Mouse (Mus musculus) limb, embryonic 12.5 days (tissue): ENCODE results near the gene 4930550C14Rik. TPM values are rescaled to one million over a fixed set of nuclear protein-coding genes. Genes with fewer than 3 reads are reported as not detected.
A peak's percentile ranks its signal among the peaks of the same experiment; 100 is the strongest.

Source experiments
- ATAC-seq: fragments of 200-750 bp; cut with Nextera tagmentation; 2 replicates; pipeline ENCODE4 v1.8.0; 2017; ENCODE audit warnings: low read depth, moderate TSS enrichment; ENCODE audit not compliant: insufficient number of reproducible peaks, insufficient read depth, low FRiP score, low TSS enrichment
- H3K27ac ChIP-seq: fragments of 300-500 bp; sonication (generic); 2 replicates; pipeline ENCODE4 v1.5.1; 2016; ENCODE audit warnings: mild to moderate bottlenecking, moderate library complexity
- H3K27me3 ChIP-seq: fragments of 300-500 bp; sonication (generic); 2 replicates; pipeline ENCODE4 v1.6.1; 2016; ENCODE audit warnings: mild to moderate bottlenecking, moderate library complexity
- H3K36me3 ChIP-seq: fragments of 300-500 bp; sonication (generic); 2 replicates; pipeline ENCODE4 v1.6.1; 2016; ENCODE audit warnings: mild to moderate bottlenecking, moderate library complexity
- H3K4me1 ChIP-seq: fragments of 300-500 bp; sonication (generic); replicated peaks from 2 replicates; pipeline ENCODE4 v1.6.1; 2016
- H3K4me2 ChIP-seq: fragments of 300-500 bp; sonication (generic); 2 replicates; pipeline ENCODE4 v1.6.1; 2016; ENCODE audit warnings: mild to moderate bottlenecking, moderate library complexity
- H3K4me3 ChIP-seq: fragments of 300-500 bp; sonication (generic); replicated peaks from 2 replicates; pipeline ENCODE4 v1.5.1; 2016; ENCODE audit warnings: mild to moderate bottlenecking
- H3K9ac ChIP-seq: fragments of 300-500 bp; sonication (generic); replicated peaks from 2 replicates; pipeline ENCODE4 v1.6.1; 2016; ENCODE audit warnings: mild to moderate bottlenecking, moderate library complexity
- H3K9me3 ChIP-seq: fragments of 300-500 bp; sonication (generic); 2 replicates; pipeline ENCODE4 v1.6.1; 2016; ENCODE audit warnings: mild to moderate bottlenecking, moderate library complexity
- WGBS: fragments of 180-500 bp; shearing (Covaris S2); methylation state at CpG from one replicate; pipeline ENCODE4 v1.1.7; 2016; 5-methylcytosine and 5-hydroxymethylcytosine counted together
- polyA plus RNA-seq: library from polyadenylated mRNA; unstranded; fragments of >200 nt; fragmentation: Nextera tagmentation; extraction: Ambion mirVana; gene quantifications from 2 replicates; pipeline ENCODE4 v1.2.1, GENCODE M21; 2016

Gene 4930550C14Rik
- polyA plus RNA-seq, 1 experiment from 2014 or later, result 0.68 TPM

DNA sequence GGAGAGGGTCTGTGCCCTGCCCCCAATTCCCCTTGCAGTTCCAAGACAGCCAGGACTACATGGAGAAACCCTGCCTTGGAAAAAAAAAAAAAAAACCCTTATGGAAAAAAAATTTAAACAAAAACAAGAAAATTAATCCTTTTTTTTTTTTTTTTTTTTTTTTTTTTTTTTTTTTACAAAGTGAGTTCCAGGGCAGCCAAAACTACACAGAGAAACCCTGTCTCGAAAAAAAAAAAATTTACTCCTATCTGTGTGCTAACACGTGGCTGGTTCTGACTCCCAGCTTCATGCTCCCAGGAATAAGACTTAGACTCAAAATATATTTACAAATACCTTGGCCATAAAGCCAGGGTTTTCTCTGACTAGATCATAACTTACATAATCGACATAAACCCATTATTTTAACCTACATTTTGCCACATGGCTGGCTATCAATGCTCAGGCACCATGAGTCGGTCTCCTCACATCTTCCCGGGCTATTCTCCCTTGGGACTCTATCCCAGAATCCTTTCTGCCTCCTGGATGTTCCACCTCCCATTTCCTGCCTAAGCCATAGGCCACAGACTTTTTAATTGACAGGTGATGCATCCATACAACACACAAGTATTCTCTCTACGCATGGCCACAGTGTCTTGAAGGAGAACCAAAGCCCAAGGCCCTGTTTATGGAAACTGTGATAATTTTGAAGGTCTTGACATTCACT, 2.1 kb downstream of the 4930550C14Rik start:
- Histone ChIP-seq H3K4me3 (no peak overlapping the region), H3K4me1 (peaks cover 33% of the 10 kb centered on the region), H3K9ac (no peak overlapping the region), H3K27ac (no peak overlapping the region), H3K9me3 (no peaks in the 10 kb centered on the region), H3K36me3 (no peaks in the 10 kb centered on the region), H3K4me2 (0 out of 2 replicates have a peak overlapping the region, but pooled peaks have one; percentile 57), H3K27me3 (no peaks in the 10 kb centered on the region)
- 83% methylated on average over 6 of the region's 6 CpGs for WGBS
- ATAC-seq, result no peak

DNA sequence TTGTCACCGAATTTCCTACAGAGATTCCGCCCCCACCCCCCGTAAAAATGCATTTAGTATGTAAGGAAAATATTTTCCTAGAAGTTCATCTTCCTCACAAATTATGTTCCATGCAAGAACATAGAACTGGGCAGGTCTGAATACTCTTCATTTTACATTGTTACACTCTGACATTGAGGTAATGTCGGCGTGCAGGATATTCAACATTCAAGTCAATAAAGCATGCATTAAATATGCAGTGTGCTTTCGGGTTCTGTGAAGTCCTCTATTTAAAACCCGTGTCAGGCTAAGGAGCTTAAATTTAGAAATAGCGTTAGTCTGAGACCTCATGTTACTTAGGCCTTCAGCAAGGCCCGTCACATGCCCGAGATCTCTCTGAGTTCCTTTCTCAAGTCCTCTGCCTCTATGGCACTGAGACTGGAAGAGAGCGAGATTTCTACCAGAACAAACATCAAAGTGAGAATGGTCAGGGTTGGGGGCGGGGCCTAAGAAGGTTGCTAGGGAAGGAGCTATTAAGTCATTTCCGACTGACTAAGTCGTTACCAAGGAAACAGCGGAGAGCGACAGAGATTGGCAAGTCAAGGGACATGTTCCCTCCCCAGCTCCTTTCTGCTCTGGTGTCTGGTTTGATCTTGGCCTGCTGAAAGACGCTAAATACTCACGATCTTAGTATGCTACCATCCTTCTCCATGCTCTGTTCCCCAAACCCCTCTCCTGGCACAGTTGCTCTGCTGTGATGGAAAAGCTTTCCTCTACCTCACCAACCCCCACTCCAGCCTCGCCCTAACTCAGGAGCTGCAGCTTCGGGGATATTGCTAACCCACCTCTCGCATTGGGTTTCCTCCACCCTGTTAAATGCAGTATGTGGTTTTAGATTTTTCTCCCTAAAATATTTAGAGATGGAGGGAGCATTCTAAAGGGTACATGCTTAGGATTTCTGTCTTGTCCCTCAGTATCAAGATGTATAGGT, 2.9 kb downstream of the 4930550C14Rik start:
- ATAC-seq, result peak; percentile 71; the same call in 1 of the 2 replicates

DNA sequence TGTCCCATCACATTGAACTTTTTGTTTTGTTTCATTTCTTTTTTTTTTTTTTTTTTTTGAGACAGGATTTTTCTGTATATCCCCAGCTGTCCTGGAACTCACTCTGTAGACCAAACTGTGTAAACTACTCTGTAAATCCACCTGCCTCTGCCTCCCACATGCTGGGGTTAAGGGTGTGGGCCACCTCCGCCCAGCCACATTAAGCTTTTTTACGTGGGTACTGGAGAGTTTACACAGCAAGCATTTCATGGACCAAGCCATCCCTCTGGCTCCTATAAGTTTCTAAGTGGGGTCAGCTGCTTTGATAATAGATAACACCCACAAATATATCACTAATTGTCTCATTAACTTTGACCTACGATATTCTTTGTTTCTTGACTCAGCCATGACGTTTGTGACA, 6.4 kb downstream of the 4930550C14Rik start:
- WGBS, result 80% methylated on average over 4 of the region's 4 CpGs
- H3K27me3 ChIP-seq, result no peaks in the 10 kb centered on the region
- no peaks in the 10 kb centered on the region for H3K36me3 ChIP-seq
- H3K9ac ChIP-seq, result no peak overlapping the region
- H3K4me1 ChIP-seq, result peaks cover 17% of the 10 kb centered on the region
- peaks cover 4% of the 10 kb centered on the region; the same call in 1 of the 2 replicates for H3K9me3 ChIP-seq
- H3K27ac ChIP-seq, result no peak overlapping the region
- no peak overlapping the region for H3K4me3 ChIP-seq
- no peak for ATAC-seq
- H3K4me2 ChIP-seq, result no peak overlapping the region

More for the DNA sequence above, 2.9 kb downstream of the 4930550C14Rik start:
- Histone ChIP-seq H3K9me3 (no peaks in the 10 kb centered on the region), H3K9ac (peak overlapping the region; percentile 47; the same call in 1 of the 2 replicates), H3K4me2 (peak overlapping the region; percentile 57), H3K27me3 (no peaks in the 10 kb centered on the region), H3K4me1 (peaks cover 33% of the 10 kb centered on the region), H3K4me3 (peak overlapping the region; percentile 43), H3K27ac (peak overlapping the region; percentile 86), H3K36me3 (no peaks in the 10 kb centered on the region)
- WGBS, result 24% methylated on average over 21 of the region's 21 CpGs

DNA sequence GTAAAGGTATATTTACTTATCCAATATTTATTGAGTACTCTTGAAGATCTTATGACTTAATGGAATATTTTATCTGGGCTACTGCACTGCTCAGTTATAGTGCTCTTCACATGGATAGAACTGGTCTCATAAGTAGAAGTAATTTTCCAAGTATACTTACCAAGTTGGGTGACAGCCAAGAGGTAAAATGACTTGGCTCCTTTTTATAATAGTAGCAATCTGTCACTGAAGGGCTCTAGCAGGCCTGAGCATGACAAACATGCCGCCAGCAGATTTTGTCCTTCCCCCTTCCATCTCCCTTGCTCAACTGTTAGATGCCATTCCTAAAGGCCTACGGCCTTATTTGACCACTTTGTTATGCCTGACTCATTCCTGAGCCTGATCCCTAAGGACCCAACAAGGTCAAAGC, 6.8 kb downstream of the 4930550C14Rik start:
- no peak overlapping the region for H3K9ac ChIP-seq
- H3K4me3 ChIP-seq, result no peak overlapping the region
- no peaks in the 10 kb centered on the region for H3K36me3 ChIP-seq
- WGBS, result 86% methylated on average over 2 of the region's 2 CpGs
- no peak overlapping the region for H3K27ac ChIP-seq
- ATAC-seq, result no peak
- H3K4me1 ChIP-seq, result peaks cover 17% of the 10 kb centered on the region
- no peaks in the 10 kb centered on the region for H3K27me3 ChIP-seq
- H3K4me2 ChIP-seq, result no peak overlapping the region
- H3K9me3 ChIP-seq, result peaks cover 4% of the 10 kb centered on the region; the same call in 1 of the 2 replicates

DNA sequence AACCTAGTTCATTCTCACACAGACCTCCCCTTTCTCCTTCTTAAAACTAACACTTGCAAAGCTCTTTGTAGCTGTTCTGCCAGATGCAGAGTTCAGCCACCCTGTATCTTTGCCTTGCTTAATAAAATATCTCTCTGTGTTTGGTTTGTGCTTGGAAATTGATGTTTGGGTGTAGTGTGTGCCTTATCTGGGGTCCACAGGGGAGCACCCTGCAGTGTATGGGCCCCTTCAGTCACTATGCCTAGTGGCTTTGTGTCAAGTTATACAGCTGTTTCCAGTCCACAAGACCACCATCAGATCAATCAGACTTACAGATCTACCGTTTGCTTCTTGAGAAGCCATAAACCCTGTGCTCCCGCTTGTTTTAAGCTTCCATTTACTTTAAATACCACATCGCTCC, 7.3 kb downstream of the 4930550C14Rik start:
- Histone ChIP-seq H3K9me3 (peaks cover 4% of the 10 kb centered on the region; the same call in 1 of the 2 replicates), H3K9ac (no peak overlapping the region), H3K36me3 (no peaks in the 10 kb centered on the region), H3K4me3 (no peak overlapping the region), H3K4me2 (no peak overlapping the region), H3K4me1 (peaks cover 15% of the 10 kb centered on the region), H3K27me3 (no peaks in the 10 kb centered on the region), H3K27ac (no peak overlapping the region)
- WGBS, result 69% methylated on average over 3 of the region's 3 CpGs
- ATAC-seq, result no peak

DNA sequence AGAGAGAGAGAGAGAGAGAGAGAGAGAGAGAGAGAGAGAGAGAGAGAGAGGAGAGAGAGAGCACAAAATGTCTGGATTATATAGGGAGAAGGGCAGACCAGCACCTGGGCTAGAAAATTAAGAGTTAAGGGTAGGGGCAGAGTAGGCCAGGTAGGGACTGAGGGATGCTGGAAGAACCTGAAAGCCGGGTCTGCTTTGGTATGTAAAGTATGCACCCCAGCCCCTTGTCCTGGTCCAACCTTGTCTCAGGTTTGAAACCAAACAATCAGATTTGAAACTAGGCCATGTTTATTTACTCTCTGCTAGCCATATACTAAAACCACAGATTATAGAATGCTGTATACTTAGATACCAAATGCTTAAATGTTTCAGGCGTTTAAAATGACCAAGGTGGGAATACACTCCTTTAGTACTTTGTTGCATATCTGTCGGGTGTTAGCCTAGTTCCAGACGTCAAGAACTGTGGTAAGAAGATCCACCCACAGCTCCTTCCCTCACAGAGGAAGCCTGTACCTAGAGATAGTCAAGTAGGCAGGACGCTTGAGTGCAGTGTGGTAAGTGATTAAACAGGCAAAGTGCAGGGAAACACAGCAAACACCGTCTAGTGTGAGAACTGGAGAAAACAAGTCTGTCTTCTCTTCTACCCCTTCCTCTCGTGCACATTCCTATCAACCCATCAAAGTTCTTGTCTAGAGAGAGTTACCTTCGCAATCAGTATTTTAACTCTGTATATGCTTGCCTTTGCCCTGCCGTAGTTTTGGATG, 20.2 kb downstream of the 4930550C14Rik start:
- peaks cover 9% of the 10 kb centered on the region for H3K9me3 ChIP-seq
- H3K9ac ChIP-seq, result no peak overlapping the region
- no peak overlapping the region for H3K27ac ChIP-seq
- no peaks in the 10 kb centered on the region for H3K36me3 ChIP-seq
- H3K4me3 ChIP-seq, result no peak overlapping the region
- no peak for ATAC-seq
- H3K4me1 ChIP-seq, result 0 out of 2 replicates have a peak, but pooled peaks cover under 1% of the 10 kb centered on the region
- H3K27me3 ChIP-seq, result no peaks in the 10 kb centered on the region
- WGBS, result 62% methylated on average over 9 of the region's 9 CpGs
- H3K4me2 ChIP-seq, result no peak overlapping the region

DNA sequence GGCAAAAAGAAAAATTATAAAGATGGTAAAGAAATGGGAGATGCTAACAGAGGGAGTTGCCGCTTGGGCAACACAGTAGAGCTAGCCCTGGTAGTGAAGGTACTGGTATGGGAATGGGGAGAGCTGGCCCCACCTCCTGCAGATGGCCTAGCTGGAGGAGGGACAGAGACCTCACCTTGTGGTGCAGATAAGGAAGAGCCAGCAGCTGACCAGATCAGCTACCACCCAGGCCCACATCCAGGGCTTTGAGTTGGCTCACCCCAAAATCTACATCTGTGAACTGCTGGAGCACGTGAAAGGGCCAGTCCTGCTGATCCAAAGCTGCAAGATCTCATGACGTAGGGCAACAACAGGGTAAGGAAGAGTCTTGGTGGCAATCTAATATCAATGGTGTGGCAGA, 24.6 kb downstream of the 4930550C14Rik start:
- no peaks in the 10 kb centered on the region for H3K9me3 ChIP-seq
- 86% methylated on average over 3 of the region's 3 CpGs for WGBS
- no peaks in the 10 kb centered on the region for H3K36me3 ChIP-seq
- H3K4me3 ChIP-seq, result no peak overlapping the region
- H3K4me2 ChIP-seq, result no peak overlapping the region
- no peak for ATAC-seq
- no peak overlapping the region for H3K27ac ChIP-seq
- 0 out of 2 replicates have a peak, but pooled peaks cover 5% of the 10 kb centered on the region for H3K4me1 ChIP-seq
- H3K9ac ChIP-seq, result no peak overlapping the region
- no peaks in the 10 kb centered on the region for H3K27me3 ChIP-seq

DNA sequence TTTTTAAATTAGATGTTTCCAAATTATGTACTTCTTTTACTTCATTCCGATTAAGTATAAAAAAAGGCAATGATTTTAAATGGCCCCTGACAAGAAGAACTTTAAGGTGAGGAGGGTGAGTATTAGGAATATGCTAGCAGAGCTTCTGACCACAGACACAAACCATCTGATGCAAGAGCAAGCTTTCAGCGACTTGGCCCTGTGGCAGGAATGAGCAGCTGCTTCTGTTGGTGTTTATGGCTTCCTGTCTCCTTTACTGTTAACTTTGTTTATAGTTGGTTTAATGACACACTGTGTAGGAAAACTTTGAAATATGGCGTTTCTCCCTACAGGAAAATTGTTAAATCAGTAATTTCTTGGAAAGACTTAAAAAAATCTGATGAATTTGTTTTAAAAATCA, 25.5 kb downstream of the 4930550C14Rik start:
- WGBS, result 38% methylated on average over 3 of the region's 3 CpGs
- ATAC-seq, result no peak
- Histone ChIP-seq H3K27me3 (no peaks in the 10 kb centered on the region), H3K9ac (no peak overlapping the region), H3K4me1 (0 out of 2 replicates have a peak, but pooled peaks cover 5% of the 10 kb centered on the region), H3K27ac (no peak overlapping the region), H3K9me3 (no peaks in the 10 kb centered on the region), H3K4me3 (no peak overlapping the region), H3K36me3 (no peaks in the 10 kb centered on the region), H3K4me2 (no peak overlapping the region)

DNA sequence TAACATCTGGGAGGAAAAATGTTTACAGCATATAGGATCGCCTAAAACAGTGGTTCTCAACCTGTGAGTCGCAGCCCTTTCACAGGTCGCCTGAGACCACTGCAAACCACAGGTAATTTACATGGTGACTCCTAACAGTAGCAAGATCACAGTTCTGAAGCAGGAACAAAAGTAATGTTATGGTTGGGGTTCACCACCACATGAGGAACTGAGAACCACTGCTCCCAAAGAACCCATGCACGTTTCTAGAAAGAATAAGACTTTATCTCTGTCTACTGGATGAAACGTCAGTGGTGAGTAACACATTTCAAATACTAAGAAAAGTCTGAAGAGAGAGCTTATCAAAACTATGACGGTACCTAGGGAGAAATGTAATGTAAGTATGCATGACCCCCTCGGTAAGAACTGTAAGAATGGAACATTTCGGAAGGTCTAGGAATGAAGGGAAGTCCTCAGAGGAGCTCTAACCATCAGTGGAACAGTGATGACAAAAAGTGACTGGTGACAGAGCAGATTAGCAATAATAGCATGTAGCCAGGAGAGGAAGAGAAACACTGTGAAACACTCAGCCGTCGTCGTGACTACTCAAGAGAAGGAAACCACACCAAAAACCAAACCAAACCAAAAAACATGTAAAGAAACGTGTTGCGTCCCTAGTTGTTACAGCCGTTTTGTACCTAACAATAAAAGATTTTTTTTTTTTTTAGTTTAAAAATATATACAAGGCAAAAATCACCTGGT, 33.9 kb downstream of the 4930550C14Rik start:
- Histone ChIP-seq H3K36me3 (peaks cover 22% of the 10 kb centered on the region; the same call in 1 of the 2 replicates), H3K27ac (no peak overlapping the region), H3K9ac (no peak overlapping the region), H3K4me3 (no peak overlapping the region), H3K27me3 (no peaks in the 10 kb centered on the region), H3K9me3 (no peaks in the 10 kb centered on the region), H3K4me2 (no peak overlapping the region), H3K4me1 (no peaks in the 10 kb centered on the region)
- WGBS, result 90% methylated on average over 14 of the region's 14 CpGs
- no peak for ATAC-seq

DNA sequence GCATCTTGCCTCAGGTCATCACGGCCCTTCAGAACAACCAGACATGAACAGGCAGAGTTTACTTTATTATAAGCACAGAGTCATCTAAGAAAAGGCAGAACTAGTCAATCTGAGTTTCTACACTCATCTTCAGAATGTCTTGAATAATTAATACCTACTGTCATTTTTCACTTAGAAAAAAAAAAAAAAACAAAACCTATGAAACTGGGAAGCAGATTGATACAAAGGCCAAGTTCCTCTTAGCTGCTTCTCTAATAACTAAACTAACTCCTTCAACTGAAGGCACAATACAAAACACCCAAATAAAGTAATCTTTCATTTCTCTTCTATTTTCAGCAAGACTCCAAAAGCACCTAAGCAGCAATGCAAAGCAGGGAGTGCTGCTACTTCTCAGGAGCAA, 48.5 kb downstream of the 4930550C14Rik start:
- Histone ChIP-seq H3K36me3 (peaks cover 62% of the 10 kb centered on the region), H3K4me1 (no peaks in the 10 kb centered on the region), H3K4me3 (no peak overlapping the region), H3K4me2 (no peak overlapping the region), H3K27me3 (no peaks in the 10 kb centered on the region), H3K27ac (no peak overlapping the region), H3K9me3 (no peaks in the 10 kb centered on the region), H3K9ac (no peak overlapping the region)
- 89% methylated on average over 1 of the region's 1 CpGs for WGBS
- no peak for ATAC-seq
